In the genomic region with DNA sequence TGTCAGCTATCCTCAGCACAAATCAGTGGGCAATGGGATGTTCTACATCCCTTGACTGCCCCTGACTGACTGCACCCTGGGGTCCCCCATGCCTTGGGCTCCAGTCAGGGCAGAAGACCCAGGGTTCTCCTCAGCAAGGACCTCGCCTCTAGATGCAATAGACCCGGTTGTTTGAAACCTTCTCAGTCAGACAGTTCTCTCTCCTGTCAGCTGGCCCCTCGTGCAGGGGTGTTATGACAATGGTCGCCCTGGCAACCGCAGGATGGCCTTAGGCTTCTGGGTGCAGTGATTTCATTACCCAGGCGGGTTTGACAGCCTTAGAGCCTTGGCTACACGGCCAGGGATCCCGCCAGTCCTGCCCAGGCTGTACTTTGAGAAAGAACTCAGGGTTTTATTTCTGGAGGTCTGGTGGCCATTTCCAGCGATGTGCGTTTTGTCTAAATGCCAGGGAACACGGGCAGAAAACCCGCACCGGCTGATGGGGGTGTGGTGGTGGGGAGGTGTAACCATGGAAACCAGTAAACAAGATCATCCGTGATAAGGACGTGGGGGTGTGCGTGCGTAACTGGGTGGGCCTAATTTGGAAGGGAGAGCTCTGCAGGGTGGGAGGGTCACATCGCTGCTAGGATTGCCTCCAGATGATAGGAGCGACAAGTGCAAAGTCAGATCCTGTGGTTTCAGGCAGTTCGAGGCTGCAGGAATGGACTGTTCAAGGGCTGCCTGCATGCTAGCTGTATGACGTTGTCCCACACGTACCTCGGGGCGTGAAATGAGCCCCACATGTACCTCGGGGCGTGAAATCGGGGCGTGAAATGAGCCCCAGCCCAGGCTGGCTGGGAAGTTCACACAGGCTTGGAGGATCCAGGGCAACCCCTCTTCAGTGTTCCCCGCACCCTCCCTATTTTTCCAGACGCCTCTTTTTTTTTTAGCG, we compare ENCODE assay signal across 8 mouse cellular contexts.
DNase-seq lines count a peak whose midpoint lies in the region; ATAC-seq and TF ChIP-seq lines count a peak whose summit lies in the region.

No protein-coding gene starts in this region.

- no peak for TF ChIP-seq CTCF in olfactory bulb, adult 2 months (IDR thresholded peaks at IDR 0.05; ENCODE audit: insufficient read depth, low read depth, low read length)

- H3K4me1 ChIP-seq in heart, embryonic 10.5 days = peaks cover 12% of the 10 kb centered on the region
- peaks cover 10% of the 10 kb centered on the region for H3K4me1 ChIP-seq in olfactory bulb, adult 2 months (ENCODE audit: control insufficient read depth, insufficient read depth, low read length)

- 26% methylated on average over 31 of the region's 31 CpGs for WGBS in heart, embryonic 10.5 days
- 10% methylated on average over 31 of the region's 31 CpGs for WGBS in olfactory bulb, adult 2 months

- H3K9me3 ChIP-seq in heart, embryonic 10.5 days = no peaks in the 10 kb centered on the region

- intact Hi-C loops in left cerebral cortex, postnatal 10 days (cut with DNase I) = loop anchor here (5.0 to 10.0 kb wide), 2 partner anchors 76 to 188 kb away; no protein-coding TSS in a partner anchor

- DNase-seq in heart, embryonic 10.5 days (ENCODE audit: low spot score) = peak; percentile 90
- no peak for DNase-seq in heart, adult 8-10 months (ENCODE audit: low spot score)
- peak; percentile 53 for DNase-seq in ZHBTc4 (ENCODE audit: low read depth, low spot score)
- DNase-seq in left cerebral cortex, postnatal 10 days (ENCODE audit: extremely low spot score in 1 of 2, low spot score in 2 of 2) = peak; percentile 39 to 60
- DNase-seq in heart, adult 18-20 months = no peak
- DNase-seq in thymus, postnatal 4 days = no peak

- H3K4me3 ChIP-seq in heart, embryonic 10.5 days = peak overlapping the region; percentile 36
- H3K4me3 ChIP-seq in olfactory bulb, adult 2 months (ENCODE audit: insufficient read depth, low read depth, low read length) = peak overlapping the region; percentile 37

- H3K27me3 ChIP-seq in heart, embryonic 10.5 days (ENCODE audit: insufficient read depth, poor library complexity, severe bottlenecking) = no peaks in the 10 kb centered on the region

- H3K36me3 ChIP-seq in heart, embryonic 10.5 days = no peaks in the 10 kb centered on the region

- peak; percentile 65 for ATAC-seq in frontal cortex, adult (ENCODE audit: low TSS enrichment)

- H3K27ac ChIP-seq in heart, embryonic 10.5 days = no peak overlapping the region
- H3K27ac ChIP-seq in olfactory bulb, adult 2 months (ENCODE audit: insufficient read depth, low read depth, low read length) = peak overlapping the region; percentile 58; the same call in 1 of the 2 replicates

- no peak for TF ChIP-seq POLR2A in olfactory bulb, adult 2 months (IDR thresholded peaks at IDR 0.05; ENCODE audit: insufficient read depth, low read depth, low read length)

Comparison
In these comparisons a context has a peak if more than half of its experiments do, and no peak if none do; other contexts are left out.
1. DNase-seq: peak in heart, embryonic 10.5 days (single experiment), ZHBTc4 (single experiment) and left cerebral cortex, postnatal 10 days (2 of 2); none in heart, adult 8-10 months (single experiment), heart, adult 18-20 months (0 of 2) and thymus, postnatal 4 days (single experiment).